Mouse (Mus musculus) testis, postnatal 10 days (tissue): ENCODE data around the gene Alppl2.
A peak's percentile ranks its signal among the peaks of the same experiment; 100 is the strongest.

ENCODE experiments used
- DNase-seq: peaks from one replicate; pipeline ENCODE4 v3.0.0; 2021; ENCODE audit warnings: low spot score

Gene Alppl2

DNA sequence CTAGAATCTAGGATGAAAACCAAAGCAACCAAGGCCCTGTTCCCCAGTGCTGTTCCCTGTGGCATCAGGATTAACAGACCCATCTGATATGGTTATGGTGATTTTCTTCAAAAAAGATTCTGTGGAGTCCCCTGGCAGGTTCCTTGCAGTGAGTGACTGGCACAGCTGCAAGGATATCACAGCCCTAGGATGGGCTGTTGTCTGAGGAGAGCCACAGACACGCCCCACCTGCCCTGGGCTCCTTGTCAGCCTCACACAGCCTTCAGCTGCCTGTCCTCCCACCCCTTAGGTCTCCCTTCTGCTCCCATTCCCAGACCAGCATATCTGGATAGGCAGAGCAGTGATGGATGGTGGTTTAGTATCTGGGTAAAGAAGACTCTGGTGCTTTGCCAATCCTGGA lies 39.0 kb downstream of the Alppl2 start:
- no peak for DNase-seq

DNA sequence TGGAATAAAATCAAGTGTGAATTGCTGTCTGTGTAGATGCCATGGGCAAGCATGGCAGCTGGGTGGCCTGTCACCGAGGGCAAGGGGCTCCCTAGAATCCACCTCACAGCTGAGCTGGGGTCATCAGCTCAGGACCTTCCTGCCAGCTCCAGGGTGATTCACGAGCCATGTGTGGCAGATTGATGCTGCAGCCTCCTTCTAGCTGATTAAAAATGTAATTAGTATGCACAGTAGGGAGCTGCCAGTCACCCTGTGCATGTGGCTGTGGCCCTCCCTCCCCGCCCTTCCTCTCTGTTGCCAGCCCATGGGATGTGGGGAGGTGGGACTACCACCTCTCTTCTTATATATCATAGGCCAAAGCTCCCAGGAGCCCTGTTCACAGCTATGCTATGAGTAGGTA lies 39.7 kb downstream of the Alppl2 start:
- DNase-seq, result no peak

DNA sequence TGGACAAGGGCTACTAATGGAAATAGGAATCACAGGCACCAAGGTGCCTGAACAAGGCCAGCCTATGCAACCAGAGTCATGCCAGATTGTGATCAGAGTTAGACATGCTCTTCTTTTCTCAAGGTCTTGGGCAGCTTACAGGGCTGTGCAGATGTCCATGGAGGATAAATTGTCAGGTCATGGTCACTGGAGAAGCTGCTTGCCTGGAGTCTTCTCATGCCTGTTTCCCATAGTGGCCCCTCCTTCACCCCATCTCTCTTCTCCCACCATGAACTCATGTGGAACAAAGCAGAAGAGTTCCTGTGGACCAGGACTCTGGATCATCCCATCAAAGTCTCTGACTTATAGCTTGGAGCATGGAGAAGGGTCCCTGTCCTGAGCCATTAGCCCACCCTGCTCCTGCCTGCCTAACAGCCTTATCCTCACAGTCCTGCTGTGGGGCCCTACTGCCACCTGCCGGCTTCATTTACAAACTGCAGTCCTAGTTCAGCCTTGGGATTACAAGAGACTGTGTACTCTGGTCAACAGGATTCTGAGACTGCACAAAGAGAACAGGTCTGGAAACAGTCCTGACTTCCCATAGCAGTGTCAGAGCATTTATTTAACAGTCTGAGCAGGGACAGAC lies 47.8 kb downstream of the Alppl2 start:
- DNase-seq, result peak; percentile 88

DNA sequence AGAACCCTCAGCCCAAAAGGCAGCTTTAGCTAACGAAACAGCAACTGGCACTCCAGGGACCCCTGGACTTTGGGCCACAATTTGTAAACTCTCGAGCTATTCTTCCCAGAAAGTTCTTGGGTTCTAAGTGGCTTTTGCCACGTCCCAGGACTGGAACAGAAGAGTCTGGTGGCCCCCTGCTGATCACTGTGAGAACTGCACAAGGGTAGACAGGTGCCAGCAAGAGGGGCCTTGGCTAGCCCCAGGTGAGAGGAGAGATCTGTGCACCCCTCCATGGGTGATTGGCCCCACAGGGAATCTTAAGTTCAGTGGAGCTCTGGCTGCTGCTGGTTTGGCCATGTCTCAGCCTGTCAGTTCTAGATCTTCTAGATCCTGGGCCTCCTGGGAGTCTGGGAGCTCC lies 48.6 kb downstream of the Alppl2 start:
- DNase-seq, result peak; percentile 88

- no peak for DNase-seq
Observed at GRCm38 (mm10) chr1:87038477-87039070, 51.2 kb downstream of the Alppl2 start.
